Mouse (Mus musculus) liver, postnatal 0 days (tissue): ENCODE measurements around the gene Ip6k1. TPM values are rescaled to one million over a fixed set of nuclear protein-coding genes. Genes with fewer than 3 reads are reported as not detected.
A peak's percentile ranks its signal among the peaks of the same experiment; 100 is the strongest.

ENCODE experiments used
- ATAC-seq: fragments of 200-750 bp; cut with Nextera tagmentation; 2 replicates; pipeline ENCODE4 v1.8.0; 2017; ENCODE audit warnings: mild to moderate bottlenecking, moderate library complexity
- DNase-seq: peaks from one replicate; pipeline ENCODE4 v3.0.0-alpha.2; 2016
- H3K27ac ChIP-seq: fragments of 300-500 bp; sonication (generic); 2 replicates; pipeline ENCODE4 v1.5.1; 2014; ENCODE audit warnings: antibody characterized with exemption, moderate library complexity, mild to moderate bottlenecking, low read depth
- H3K27me3 ChIP-seq: fragments of 300-500 bp; sonication (generic); 2 replicates; pipeline ENCODE4 v1.6.1; 2014; ENCODE audit warnings: low read length, control low read depth, mixed read lengths; ENCODE audit not compliant: insufficient read depth
- H3K36me3 ChIP-seq: fragments of 300-500 bp; sonication (generic); replicated peaks from 2 replicates; pipeline ENCODE4 v1.6.1; 2014; ENCODE audit warnings: mild to moderate bottlenecking, control low read depth, low read length, moderate library complexity, mixed read lengths; ENCODE audit not compliant: insufficient read depth
- H3K4me1 ChIP-seq: fragments of 300-500 bp; sonication (generic); 2 replicates; pipeline ENCODE4 v1.6.1; 2014; ENCODE audit warnings: antibody characterized with exemption, mild to moderate bottlenecking, control low read depth; ENCODE audit not compliant: insufficient read depth
- H3K4me2 ChIP-seq: fragments of 300-500 bp; sonication (generic); 2 replicates; pipeline ENCODE4 v1.6.1; 2014; ENCODE audit warnings: low read depth, mild to moderate bottlenecking, low read length, moderate library complexity, mixed read lengths
- H3K4me3 ChIP-seq: fragments of 300-500 bp; sonication (generic); 2 replicates; pipeline ENCODE4 v1.5.1; 2014; ENCODE audit warnings: low read depth, low read length
- H3K9ac ChIP-seq: fragments of 300-500 bp; sonication (generic); replicated peaks from 2 replicates; pipeline ENCODE4 v1.6.1; 2014; ENCODE audit warnings: mild to moderate bottlenecking, moderate library complexity
- H3K9me3 ChIP-seq: fragments of 300-500 bp; sonication (generic); 2 replicates; pipeline ENCODE4 v1.6.1; 2016; ENCODE audit warnings: mild to moderate bottlenecking, control low read depth, low read length, mixed read lengths
- CTCF ChIP-seq: sonication (generic); IDR thresholded peaks from 2 replicates; pipeline ENCODE4 v1.5.1; 2016; ENCODE audit warnings: antibody characterized with exemption, low read depth
- EP300 ChIP-seq: IDR thresholded peaks from 2 replicates; pipeline ENCODE4 v1.6.1; 2016; ENCODE audit warnings: antibody characterized with exemption, low read depth, mild to moderate bottlenecking
- WGBS: fragments of 180-500 bp; shearing (Covaris S2); extraction: QIAGEN DNeasy Blood & Tissue Kit; methylation state at CpG from one replicate; pipeline ENCODE4 v1.1.7; 2014; ENCODE audit not compliant: insufficient replicate concordance; 5-methylcytosine and 5-hydroxymethylcytosine counted together
- microRNA-seq: library from miRNA; unstranded; fragments of <30 nt; microRNA quantifications from one replicate; pipeline ENCODE4, GENCODE M21; 2016
- polyA plus RNA-seq: library from polyadenylated mRNA; unstranded; fragments of >200 nt; fragmentation: Nextera tagmentation; extraction: Ambion mirVana; gene quantifications from 2 replicates; pipeline ENCODE4 v1.2.1, GENCODE M21; 2015

Ip6k1 gene
- polyA plus RNA-seq, 1 experiment from 2014 or later, result 19.8 TPM

DNA sequence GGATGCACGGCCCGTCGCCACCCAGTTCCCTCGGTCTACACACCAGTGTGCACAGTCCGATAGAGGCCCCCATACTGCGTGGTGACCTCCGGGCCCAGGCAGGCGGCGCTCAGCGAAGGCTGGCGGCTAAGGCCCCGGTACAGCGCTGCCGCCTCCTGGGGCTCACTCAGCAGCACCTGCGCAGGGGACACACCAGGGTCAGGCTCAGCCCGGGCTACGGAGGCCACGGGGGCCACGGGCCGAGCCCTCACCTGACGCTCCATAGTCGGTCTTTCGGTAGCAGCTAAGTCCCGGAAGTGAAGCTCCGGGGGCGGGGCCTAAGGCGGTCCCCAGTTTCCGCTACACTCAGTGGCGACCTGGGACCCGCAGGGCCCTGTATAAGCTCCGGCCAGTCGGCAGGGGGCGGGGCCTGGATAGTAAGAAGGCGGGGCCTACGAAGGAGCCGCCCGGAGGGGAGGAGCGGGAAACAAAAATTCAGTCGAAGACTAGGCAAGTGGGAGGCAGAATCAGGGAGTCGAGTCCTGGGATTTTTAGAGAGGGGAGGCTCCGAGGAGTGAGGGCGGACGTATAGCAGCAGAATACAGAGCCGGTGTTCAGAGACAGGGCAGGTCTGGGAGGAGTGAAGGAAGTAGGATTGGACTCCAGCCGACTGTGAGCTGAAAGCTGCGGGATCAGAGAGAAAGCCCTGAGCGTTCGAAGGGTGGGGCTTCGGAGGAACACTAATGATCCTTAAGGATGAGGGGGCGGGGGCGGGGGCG is 92.1 kb downstream of the Ip6k1 start, which contains the start of gene Apeh:
Gene Apeh, minus strand, starts transcription at position 423 of the 758 bp plus-strand sequence.
- Histone ChIP-seq H3K27me3 (no peaks in the 10 kb centered on the region), H3K9me3 (no peaks in the 10 kb centered on the region), H3K9ac (peak within 1 kb of the TSS; percentile 92), H3K27ac (peak within 1 kb of the TSS; percentile 98), H3K4me3 (peak within 1 kb of the TSS; percentile 76), H3K4me2 (peak within 1 kb of the TSS; percentile 92), H3K4me1 (peaks cover 33% of the 10 kb centered on the region), H3K36me3 (peaks cover 37% of the 10 kb centered on the region)
- ATAC-seq (peak; percentile 83), DNase-seq (peak; percentile 99)
- TF ChIP-seq CTCF, result peak; percentile 33; the same call in 1 of the 2 replicates
- TF ChIP-seq EP300, result no peak; the same call in 1 of the 2 replicates
- under 1% methylated on average over 52 of the region's 52 CpGs for WGBS

- H3K4me1 ChIP-seq, result peaks cover 33% of the 10 kb centered on the region
- peak overlapping the region; percentile 98 for H3K27ac ChIP-seq
- DNase-seq, result peak; percentile 87
- peak; percentile 95 for TF ChIP-seq EP300
- no peak for TF ChIP-seq CTCF
- peak; percentile 79 for ATAC-seq
- peaks cover 30% of the 10 kb centered on the region for H3K36me3 ChIP-seq
- H3K9me3 ChIP-seq, result no peaks in the 10 kb centered on the region
- WGBS, result under 1% methylated on average over 16 of the region's 16 CpGs
- H3K27me3 ChIP-seq, result no peaks in the 10 kb centered on the region
- peak overlapping the region; percentile 92 for H3K4me2 ChIP-seq
- peak overlapping the region; percentile 76 for H3K4me3 ChIP-seq
- H3K9ac ChIP-seq, result peak overlapping the region; percentile 92
Measured at GRCm38 (mm10) chr9:108094998-108095411, 92.7 kb downstream of the Ip6k1 start.

DNA sequence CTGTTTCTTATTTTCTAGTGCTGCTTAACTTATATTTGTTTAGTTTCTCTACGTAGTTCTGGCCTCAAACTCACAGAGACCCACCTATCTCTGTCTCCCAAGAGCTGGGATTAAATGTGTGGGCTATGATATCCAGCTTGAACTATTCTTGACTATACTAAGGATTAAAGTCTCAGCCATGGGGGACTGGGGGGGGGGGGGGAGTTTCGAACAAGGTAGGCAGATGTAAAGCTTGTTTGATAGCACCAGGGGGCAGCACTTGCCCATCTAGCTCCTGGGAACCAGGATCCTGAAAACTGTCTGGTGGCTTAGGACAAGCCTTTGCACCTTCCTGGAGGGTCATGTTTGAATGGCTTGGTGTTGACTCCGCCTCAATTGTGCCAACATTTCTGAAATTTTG is 93.2 kb downstream of the Ip6k1 start:
- peaks cover 33% of the 10 kb centered on the region for H3K4me1 ChIP-seq

GRCm38 (mm10) chr9:108095949-108096712 is 93.8 kb downstream of the Ip6k1 start:
- peak; percentile 57 for DNase-seq
- H3K4me1 ChIP-seq, result peaks cover 33% of the 10 kb centered on the region

More for the DNA sequence above, 93.2 kb downstream of the Ip6k1 start:
- H3K9me3 ChIP-seq, result no peaks in the 10 kb centered on the region
- H3K27me3 ChIP-seq, result no peaks in the 10 kb centered on the region
- DNase-seq (peak; percentile 85), ATAC-seq (peak; percentile 59)
- 4% methylated on average over 3 of the region's 3 CpGs for WGBS
- peaks cover 25% of the 10 kb centered on the region for H3K36me3 ChIP-seq
- H3K9ac ChIP-seq, result peak overlapping the region; percentile 92
- H3K4me3 ChIP-seq, result peak overlapping the region; percentile 76
- peak; percentile 90 for TF ChIP-seq CTCF
- TF ChIP-seq EP300, result no peak
- H3K27ac ChIP-seq, result peak overlapping the region; percentile 98
- H3K4me2 ChIP-seq, result peak overlapping the region; percentile 92

More at GRCm38 (mm10) chr9:108095949-108096712, 93.8 kb downstream of the Ip6k1 start:
- H3K27ac ChIP-seq, result peak overlapping the region; percentile 98
- peak overlapping the region; percentile 92 for H3K4me2 ChIP-seq
- H3K36me3 ChIP-seq, result peaks cover 19% of the 10 kb centered on the region
- H3K9ac ChIP-seq, result peak overlapping the region; percentile 92
- peak overlapping the region; percentile 76 for H3K4me3 ChIP-seq
- 40% methylated on average over 10 of the region's 10 CpGs for WGBS
- ATAC-seq, result peak; percentile 57
- no peaks in the 10 kb centered on the region for H3K27me3 ChIP-seq
- no peaks in the 10 kb centered on the region for H3K9me3 ChIP-seq
- TF ChIP-seq EP300, result peak; percentile 14; the same call in 1 of the 2 replicates
- TF ChIP-seq CTCF, result peak; percentile 54

Small RNAs within 50 kb of the gene (microRNA-seq; reads per million reads assigned to microRNA genes)
- 5.3 reads per million, percentile 8 among the genes with 10 or more reads in this experiment for gene Mir7088

Other genes with a start within 250 kb of the Ip6k1 start
- gene Rbm5, start 231.5 kb upstream of the Ip6k1 start, polyA plus RNA-seq, result 37.8 and 41.7 TPM in 2 replicates
- gene Rbm6, start 129.3 kb upstream of the Ip6k1 start, polyA plus RNA-seq, result 14.3 and 17.0 TPM in 2 replicates
- gene Mon1a, start 114.3 kb upstream of the Ip6k1 start, polyA plus RNA-seq, result 5.3 and 5.8 TPM in 2 replicates
- 0.37 and 0.38 TPM in 2 replicates for gene Mst1r, start 95.6 kb upstream of the Ip6k1 start, polyA plus RNA-seq
- not detected in 2 replicates for gene Actl11, start 74.0 kb upstream of the Ip6k1 start, polyA plus RNA-seq
- 0.04 and 0.09 TPM in 2 replicates for gene Camkv, start 66.8 kb upstream of the Ip6k1 start, polyA plus RNA-seq
- 5.4 and 6.5 TPM in 2 replicates for gene Traip, start 52.4 kb upstream of the Ip6k1 start, polyA plus RNA-seq
- 32.0 and 33.2 TPM in 2 replicates for gene Uba7, start 27.0 kb upstream of the Ip6k1 start, polyA plus RNA-seq
- gene Gm20661, start 19.4 kb upstream of the Ip6k1 start, polyA plus RNA-seq, result 0.12 and 0.31 TPM in 2 replicates
- gene Inka1, start 16.6 kb upstream of the Ip6k1 start, polyA plus RNA-seq, result 28.5 and 30.6 TPM in 2 replicates
- 0.75 and 1.1 TPM in 2 replicates for gene Cdhr4, start 10.0 kb upstream of the Ip6k1 start, polyA plus RNA-seq
- 0.07 TPM in 1 of 2 replicates, not detected in the other for gene Gm20662, start 6.2 kb upstream of the Ip6k1 start, polyA plus RNA-seq
- 12.2 and 12.6 TPM in 2 replicates for gene Gmppb, start 46.7 kb downstream of the Ip6k1 start, polyA plus RNA-seq
- gene Amigo3, start 50.7 kb downstream of the Ip6k1 start, polyA plus RNA-seq, result 0.59 and 0.86 TPM in 2 replicates
- gene Mst1, start 77.9 kb downstream of the Ip6k1 start, polyA plus RNA-seq, result 81.4 and 93.0 TPM in 2 replicates
- 45.2 and 50.1 TPM in 2 replicates for gene Rnf123, start 80.8 kb downstream of the Ip6k1 start, polyA plus RNA-seq
- gene Apeh, start 92.1 kb downstream of the Ip6k1 start, polyA plus RNA-seq, result 67.7 and 75.2 TPM in 2 replicates
- gene Bsn, start 187.9 kb downstream of the Ip6k1 start, polyA plus RNA-seq, result 0.58 and 0.59 TPM in 2 replicates